Mouse (Mus musculus): ENCODE measurements at regions not wholly inside any gene's neighbourhood (a gene's known extent, or its start where the extent isn't known, plus 50 kb on each side); places are given as distances from the start of the nearest gene placed in this dataset.

DNA sequence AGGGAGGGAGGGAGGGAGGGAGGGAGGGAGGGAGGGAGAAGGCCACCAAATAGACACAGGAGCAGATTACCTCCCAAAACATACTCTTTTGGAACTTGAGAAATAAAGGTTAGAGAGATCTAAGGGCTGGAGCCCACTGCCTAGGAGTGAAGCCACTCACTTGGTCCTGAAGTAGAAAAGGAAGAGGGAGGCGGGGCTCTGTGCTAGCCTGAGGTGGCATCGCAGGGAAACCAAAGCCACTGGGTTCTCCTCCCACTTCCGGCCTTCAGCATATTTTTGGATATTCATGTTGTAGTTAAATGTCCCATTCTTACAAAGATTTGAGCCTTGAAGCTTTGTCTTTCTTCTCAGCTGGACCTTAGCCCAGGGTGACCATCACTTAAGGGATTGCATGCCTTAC lies 147.6 kb downstream of the Rpl14 start:
- intact Hi-C loops (cut with DNase I) = no loop called here
- DNase-seq = no peak

DNA sequence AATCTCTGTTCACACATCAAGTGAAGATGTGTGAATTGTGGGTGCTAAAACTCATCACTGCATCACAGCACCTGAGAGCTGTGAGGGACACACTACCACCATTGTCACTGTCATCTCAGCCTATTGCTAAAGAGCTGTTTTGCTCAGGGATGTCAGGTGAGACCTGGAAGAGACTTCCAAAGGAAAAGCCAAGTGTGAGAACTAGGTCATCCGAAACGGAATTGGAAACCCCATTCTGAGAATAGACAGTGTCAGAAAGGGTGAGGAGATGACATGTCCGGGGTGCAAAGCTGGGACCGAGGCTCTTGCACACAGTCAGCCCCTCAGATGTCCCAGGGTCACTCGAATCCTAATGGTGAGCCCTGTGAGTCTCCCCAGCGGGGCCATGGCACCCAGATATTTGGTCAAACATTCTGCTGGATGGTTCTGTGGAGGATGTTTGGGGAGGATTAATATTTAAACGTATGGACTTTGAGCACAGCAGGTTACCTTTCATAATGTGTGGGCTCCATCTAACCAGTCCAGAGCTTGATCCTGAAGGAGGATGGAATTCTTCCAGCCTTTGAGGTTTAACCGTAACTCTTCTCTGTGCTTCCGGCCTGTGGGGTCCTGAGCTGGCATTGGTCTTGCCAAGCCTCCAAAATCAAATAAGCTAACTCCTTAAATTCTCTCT lies 150.3 kb downstream of the Rpl14 start:
- intact Hi-C loops (cut with DNase I) = no loop called here

DNA sequence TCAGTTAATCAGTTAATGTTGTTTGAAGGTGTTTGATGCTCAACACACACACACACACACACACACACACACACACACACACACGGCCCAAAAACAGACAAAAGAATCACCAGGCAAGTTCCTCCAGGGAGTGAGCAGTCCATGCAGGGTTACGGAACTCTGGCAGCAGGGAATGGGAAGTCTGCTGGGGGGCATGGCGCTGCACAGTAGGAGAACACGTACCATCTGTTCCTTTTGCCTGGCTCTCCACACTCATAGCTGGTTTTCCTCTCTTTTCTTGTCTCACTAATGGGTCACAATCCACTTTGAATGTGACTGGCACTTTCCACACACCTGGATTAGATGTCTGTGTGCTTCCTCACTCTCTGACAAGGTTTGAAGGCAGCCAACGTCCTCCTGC lies 151.8 kb downstream of the Rpl14 start:
- DNase-seq = no peak
- intact Hi-C loops (cut with DNase I) = no loop called here

More for the DNA sequence above, 150.3 kb downstream of the Rpl14 start:
- DNase-seq = no peak

DNA sequence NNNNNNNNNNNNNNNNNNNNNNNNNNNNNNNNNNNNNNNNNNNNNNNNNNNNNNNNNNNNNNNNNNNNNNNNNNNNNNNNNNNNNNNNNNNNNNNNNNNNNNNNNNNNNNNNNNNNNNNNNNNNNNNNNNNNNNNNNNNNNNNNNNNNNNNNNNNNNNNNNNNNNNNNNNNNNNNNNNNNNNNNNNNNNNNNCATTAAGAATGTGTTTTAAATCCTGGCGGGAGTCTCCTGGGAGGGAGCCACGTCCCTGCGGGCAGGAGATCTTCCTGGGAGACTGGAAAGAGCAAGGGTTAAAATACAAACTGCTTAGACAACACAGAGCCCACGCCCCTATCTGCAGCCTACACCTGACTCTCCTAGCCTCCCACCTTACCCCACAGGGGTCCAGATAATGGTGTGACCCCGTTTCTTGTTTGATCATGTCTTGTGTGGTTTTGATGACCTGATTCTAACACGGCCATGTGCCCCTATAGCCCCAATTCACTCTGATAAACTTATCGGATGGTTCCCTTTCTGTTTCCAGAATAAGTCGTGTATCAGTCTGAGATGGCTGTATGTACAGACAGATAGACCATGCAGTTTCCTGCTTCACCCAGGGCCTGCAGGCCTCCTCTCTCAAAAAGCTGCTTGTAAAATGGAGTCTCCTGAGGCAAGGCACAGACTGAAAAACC lies 160.8 kb downstream of the Rpl14 start:
- DNase-seq = no peak
- intact Hi-C loops (cut with DNase I) = no loop called here

DNA sequence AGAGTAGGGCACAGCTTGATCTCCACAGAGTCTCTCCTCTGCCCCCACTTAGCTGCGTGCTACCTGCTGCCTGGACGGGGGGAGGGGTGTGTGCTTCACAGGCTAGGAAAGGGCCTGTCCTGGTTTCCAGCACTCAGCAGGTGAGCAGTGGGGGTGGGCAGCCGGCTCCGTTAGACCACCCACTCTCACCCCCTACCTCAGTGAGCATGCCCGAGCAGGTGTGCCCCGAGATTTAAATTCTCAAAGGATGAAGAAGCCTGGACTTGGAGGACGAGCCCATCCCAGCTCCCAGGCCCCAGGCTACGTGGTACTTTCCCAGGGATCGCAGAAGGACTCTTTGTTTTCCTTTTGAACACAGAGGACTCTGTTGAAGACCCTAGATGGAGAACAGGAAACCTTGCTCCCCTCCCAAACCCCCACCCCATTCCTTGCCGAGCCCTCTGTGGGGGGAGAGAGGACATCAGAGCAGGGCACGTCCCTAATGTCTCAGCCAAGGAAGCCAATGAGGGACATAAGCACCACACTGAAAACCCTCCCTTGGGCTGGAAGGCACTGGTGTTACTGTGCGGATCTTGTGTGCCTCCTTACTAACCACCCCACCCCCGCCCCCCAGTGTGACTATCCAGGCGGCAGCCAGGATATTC lies 161.5 kb downstream of the Rpl14 start:
- intact Hi-C loops (cut with DNase I) = no loop called here
- no peak for DNase-seq

DNA sequence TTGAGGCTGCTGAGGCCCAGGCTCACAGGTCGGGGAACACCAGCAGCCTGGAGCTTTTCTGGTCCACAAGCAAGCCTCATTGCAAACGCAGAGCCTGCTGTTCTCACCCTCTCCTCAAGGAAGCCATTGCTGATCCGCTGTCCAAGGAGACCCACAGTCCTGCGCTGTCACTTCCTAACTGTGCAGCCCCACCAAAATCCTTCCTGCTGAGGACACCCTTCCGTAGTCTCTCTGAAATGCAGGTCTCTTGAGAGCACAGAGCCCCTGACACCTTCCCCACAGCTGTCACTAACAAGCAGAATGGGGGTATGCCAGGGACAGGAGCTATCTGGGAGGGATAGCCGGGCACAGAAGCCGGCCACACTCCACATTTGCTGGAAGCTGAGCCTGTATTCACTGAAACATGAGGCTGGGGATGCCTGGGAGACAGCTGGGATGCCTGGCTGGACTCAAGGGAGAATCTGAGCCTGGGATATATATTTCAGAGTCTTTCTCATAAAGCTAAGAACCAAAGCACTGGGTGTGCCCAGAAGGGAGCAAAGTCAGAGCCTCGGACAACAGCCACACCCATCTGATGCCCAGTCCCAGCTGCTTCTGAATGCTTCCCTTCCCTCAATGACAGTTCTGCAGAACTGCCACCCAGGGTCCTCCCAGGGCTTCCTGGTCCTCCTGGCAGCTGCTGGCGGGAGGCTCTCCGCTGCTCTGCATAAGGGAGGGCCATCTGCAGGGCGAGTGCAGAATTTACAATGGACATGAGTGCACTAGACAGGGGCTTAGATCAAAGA lies 162.6 kb downstream of the Rpl14 start:
- peak; percentile 59 for DNase-seq
- intact Hi-C loops (cut with DNase I) = no loop called here

DNA sequence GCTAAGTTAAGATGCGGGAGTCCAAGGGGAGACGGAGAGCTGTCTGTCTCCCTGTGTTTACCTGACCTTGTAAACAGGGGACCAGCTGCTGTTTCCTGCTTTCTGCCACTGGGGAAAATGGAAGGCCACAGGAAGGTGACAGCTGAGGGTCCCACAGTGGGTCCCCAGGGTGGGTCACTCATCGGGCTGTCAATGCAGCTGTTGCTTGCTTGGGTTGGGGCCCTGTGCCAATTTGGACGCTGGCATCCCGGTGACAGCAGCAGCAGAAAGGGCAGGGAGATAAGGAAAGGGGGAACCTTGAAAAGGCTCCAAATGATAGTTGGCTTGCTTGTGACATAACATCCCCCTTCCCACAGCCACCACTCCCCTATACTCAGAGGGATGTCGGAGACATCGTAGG lies 164.0 kb downstream of the Rpl14 start:
- intact Hi-C loops (cut with DNase I) = no loop called here
- DNase-seq = no peak

DNA sequence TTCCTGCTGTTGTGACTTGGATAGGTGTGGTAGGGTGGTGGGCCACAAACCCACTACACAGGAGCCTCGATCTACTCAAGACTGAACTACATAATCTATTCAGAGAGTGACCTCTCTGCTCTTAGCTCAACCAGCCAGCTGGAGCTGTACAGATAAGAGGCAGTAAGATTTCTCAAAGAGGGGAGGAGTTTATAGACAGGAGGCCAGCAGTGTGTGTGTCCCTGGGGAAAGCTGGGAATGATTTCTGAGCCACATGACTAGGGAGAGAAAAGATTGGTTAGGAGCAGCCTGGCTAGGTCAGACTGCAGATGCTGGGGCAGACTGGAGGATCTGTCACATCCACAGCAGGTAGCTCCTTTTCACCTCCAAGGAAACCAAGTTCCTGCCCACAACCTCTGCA lies 166.7 kb downstream of the Rpl14 start:
- intact Hi-C loops (cut with DNase I) = no loop called here
- DNase-seq = no peak

DNA sequence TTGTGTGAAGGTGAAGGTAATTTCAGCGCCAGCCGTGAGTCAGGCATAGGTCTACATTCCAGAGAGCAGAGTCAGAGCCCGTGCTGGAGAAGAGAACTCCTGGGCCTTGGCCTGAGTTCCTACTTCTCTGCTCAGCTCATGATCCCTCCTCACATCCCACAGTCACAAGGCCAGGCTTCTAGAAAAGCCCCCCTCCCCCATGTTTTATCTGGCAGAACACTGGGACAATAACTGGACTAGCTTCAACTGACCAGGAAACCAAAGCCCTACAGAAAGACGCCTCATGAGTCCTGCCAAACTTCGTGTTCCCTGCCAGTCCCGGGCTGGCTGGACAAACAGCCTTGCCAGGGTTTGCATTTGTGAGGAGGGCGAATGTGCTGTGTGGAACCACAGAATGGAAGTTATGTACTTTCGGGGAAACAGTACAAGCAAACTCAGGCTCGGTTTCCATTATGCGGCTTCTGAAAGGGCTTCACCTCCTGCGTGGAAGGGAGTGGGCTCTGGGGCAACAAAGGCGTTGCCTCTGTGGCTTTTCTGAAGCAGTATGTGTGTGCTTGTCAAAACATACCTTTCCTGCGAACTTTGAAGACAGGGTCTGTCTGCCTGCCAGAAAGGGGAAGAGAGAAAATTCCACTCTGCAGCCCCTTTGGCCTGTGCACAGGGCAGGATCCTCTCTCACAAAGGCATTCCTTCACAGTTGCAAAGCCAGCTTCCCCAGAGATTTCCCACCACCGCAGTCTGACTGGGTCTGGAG lies 168.1 kb downstream of the Rpl14 start:
- DNase-seq = peak; percentile 52
- intact Hi-C loops (cut with DNase I) = no loop called here

DNA sequence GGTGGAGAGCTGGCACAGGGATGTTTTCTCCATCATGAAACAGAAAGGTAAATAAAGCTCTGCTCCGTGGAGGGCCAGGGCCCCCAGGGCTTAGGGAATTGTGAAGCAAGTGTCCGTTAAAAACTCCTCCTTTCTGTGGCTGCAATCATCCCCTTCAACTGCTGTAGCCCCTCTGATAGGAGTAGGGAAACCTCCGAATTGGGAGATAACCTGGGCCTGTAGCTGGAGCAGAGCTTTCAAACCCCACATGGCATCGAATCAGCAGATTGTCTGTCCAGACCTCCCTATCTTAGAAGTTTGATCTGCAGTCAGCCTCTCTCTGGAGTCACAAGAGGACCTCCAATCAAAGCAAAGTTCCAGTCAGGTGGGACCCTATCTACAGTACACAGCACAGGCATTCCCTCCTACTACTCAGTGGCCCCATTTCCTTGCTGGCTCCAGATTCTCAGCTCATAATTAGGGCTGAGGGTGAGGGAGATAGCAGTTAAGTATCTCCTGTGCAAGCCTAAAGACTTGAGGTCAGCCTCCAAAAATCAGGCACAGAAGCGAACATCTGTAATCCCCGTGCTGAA lies 168.8 kb downstream of the Rpl14 start:
- no peak for DNase-seq
- intact Hi-C loops (cut with DNase I) = no loop called here

DNA sequence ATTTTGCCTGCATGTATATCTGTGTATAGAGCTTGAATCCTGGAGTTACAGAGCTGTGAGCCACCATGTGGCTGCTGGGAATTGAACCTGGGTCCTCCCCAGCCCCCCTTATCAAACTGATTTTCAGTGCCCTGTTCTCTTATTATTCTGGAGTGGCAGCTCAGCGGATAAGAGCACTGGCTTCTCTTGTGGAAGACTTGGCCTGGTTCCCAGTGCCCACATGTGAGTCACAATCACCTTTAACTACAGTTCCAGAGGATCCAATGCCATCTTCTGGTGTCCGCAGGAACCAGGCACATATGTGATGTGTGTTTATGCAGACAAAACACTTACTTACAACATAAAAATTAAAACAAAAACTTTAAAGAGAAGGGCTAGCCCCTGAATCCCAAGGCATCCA lies 170.3 kb downstream of the Rpl14 start:
- intact Hi-C loops (cut with DNase I) = no loop called here
- DNase-seq = no peak

DNA sequence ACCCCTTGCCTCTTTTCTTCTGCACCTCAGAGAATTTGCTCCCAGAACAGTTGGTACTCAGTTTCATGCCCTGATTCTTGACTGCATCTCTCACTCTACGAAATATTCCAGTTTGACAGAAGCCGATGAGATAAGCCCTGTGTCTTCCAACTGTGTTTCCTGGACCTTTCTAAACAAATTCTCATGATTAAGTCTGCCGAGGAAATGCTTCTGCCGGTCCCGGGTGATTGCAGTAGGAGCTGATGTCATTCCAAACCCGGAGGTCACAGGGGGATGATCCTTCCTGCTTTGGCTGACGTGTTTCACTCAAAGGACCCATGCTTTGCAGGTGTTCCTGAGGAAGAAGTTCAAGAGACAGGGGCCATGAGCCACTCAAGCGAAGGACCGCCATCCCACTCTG lies 172.2 kb downstream of the Rpl14 start:
- intact Hi-C loops (cut with DNase I) = no loop called here
- DNase-seq = no peak

DNA sequence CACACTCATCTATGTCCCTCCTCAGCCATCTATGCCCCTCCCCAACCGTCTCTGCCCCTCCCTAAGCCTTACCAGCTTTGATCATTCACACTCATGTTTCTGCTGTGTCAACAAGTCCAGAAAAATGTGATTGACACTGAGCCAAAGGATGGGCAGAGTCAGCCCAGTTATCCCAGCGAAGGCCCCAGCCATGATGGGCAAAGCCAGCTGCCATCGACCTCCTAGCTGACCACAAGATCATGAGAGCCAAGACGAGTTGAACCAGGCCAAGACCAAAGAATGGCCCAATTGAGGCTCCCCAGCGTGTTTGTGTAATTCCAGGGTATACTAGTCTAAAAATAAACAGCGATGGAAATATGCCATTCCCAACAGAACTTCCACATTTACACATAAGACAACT lies 174.4 kb downstream of the Rpl14 start:
- intact Hi-C loops (cut with DNase I) = no loop called here

DNA sequence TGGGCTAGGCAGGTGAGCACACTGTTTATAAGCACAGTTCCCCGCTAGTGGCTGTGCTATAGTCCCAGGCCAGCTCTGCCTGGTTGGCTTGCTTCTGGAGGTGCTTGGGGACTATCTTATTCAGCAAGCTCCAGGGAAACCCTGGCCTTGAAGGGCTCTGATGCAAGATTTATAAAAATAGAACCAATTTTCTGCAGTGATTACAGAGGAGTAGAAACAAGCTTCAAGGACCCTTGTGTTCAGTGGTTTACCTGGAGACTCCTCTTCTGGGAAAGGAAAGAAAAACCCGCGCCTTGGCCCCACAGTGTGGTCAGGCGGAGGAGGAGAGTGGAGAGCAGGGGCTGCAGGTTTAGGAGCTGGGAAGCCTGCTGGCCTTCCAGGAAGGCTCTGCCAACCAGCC lies 178.2 kb upstream of the Ctnnb1 start:
- DNase-seq = no peak
- intact Hi-C loops (cut with DNase I) = no loop called here

More for the DNA sequence above, 174.4 kb downstream of the Rpl14 start:
- DNase-seq = no peak

DNA sequence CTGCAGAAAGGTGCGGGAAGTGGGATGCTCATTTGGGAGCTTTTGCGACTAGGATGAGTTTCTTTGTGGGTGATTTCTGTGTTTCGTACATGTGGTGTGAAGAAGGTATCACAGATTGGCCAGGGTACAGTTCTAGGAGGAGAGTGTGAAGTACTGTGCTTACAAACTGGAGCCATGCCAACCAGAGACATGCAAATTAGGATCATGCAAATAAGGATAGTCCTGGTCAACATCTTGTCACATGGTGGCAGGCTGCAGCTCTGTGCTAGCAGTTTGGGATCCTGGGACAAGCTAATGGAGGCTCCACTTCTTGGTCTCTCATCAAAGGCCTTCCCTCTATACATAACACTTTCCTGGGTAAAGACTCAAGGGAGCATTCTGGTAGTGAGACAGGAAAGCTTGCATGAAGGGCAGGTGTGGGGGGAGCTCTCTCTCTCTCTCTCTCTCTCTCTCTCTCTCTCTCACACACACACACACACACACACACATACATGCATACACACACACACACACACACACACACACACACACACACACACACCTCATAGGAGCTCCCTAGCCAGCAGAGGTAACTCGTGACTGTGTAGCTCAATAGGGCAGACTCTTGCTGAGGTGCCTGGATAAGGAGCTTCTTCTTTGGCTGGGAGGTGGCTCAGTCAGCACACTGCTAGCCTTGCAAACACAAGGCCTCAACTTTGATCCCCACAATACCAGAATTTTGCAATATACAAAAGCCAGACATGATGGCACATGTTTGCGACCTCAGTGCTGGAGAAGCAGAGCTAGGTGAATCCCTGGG lies 177.1 kb upstream of the Ctnnb1 start:
- intact Hi-C loops (cut with DNase I) = no loop called here
- no peak for DNase-seq

DNA sequence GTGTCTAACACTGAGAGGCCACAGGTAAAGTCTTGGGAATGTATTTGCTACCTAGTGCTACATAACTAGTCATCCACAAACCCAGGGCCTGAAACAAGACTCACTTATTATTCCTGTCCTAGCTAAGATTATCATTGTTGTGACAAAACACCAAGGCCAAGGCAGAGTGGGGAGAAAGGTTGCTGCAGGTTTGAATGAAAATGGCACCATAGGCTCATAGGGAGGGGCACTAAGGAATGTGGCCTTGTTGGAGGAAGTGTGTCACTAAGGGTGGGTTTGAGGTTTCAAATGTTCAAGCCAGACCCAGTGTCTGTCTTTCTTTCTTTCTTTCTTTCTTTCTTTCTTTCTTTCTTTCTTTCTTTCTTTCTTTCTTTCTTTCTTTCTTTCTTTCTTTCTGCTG lies 174.9 kb upstream of the Ctnnb1 start:
- intact Hi-C loops (cut with DNase I) = no loop called here

DNA sequence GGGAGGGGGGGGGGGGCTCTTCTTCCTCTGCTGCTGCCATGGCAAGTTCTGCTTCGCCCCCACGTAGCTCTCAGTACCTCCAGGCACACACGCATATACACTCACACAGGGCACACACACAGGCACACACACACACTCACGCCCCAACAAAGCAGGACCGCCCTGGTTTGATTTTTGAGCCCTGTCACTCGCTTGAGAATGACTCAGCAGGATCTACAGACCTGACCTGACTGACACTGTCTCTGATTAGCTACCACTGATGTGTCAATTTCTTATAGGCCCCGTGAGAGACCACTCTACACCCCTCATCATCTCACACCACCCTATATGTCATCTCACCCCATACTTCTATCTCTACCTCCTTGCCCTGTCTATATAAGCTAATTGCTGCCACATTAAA lies 173.5 kb upstream of the Ctnnb1 start:
- DNase-seq = no peak
- intact Hi-C loops (cut with DNase I) = no loop called here

More for the DNA sequence above, 174.9 kb upstream of the Ctnnb1 start:
- no peak for DNase-seq

DNA sequence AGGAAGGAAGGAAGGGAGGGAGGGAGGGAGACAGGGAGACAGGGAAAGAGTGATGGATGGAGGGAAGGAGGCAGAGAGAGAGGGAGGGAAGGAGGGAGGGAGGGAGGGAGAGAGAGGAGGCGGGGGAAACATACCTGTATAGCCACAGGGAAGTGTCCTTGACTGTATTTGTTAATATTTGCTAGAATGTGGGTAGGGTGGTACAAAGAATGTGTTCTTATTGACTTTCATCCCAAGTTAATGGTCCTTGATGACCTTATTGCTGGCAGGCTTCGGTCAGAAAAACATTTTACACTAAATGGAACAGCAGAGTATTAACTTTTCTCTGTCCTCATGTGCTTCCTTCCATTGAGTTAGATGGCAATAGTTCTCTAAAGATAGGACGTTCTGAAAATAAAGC lies 171.0 kb upstream of the Ctnnb1 start:
- intact Hi-C loops (cut with DNase I) = no loop called here
- no peak for DNase-seq

DNA sequence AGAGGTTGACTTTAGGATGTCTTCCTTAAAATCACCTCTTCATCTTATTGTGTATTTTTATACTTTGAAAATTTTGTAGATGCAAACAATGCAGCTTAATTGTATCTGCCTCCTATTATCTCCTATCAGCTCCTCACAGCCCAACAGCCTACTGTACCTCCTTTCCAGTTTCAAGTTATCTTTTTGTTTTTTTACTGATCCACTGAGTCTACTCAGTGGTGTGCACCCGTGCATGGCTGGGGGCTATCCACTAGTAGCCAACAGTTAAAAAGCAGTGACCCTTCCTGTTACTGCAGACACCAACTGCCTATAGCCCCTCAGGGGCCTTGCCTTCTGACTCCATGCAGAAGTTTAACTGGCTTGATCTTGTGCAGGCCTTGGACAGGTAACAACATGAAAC lies 170.4 kb upstream of the Ctnnb1 start:
- intact Hi-C loops (cut with DNase I) = no loop called here
- DNase-seq = no peak

DNA sequence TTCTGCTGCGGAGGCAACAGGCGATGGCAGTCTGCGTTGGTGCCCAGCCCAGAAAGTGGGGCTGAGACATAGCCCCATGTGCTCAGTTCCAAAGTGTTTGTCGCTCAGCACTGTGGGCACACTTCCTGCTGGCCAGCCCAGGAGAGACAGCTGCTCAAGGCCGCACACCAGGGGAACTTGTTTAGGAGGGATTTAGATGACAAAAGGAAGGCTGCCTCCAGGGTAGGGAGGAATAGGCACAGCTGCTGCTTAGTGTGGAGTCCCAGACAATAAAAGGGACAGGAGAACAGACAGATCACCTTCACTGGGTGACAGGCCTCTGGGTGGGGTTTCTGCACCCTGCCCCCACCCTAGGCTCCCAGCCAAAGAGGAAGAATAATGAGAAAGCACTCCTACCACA lies 169.2 kb upstream of the Ctnnb1 start:
- DNase-seq = peak; percentile 85
- intact Hi-C loops (cut with DNase I) = no loop called here

Data from left cerebral cortex, postnatal 4 days (tissue).